Mouse (Mus musculus) lung, embryonic 16.5 days (tissue): ENCODE measurements around the gene Cenpx. TPM values are rescaled to one million over a fixed set of nuclear protein-coding genes. Genes with fewer than 3 reads are reported as not detected.
A peak's percentile ranks its signal among the peaks of the same experiment; 100 is the strongest.
"Not testable (repeated sequence)": the region's sequence is repeated elsewhere in the genome, so short reads cannot be mapped to it uniquely, and the experiment has no call there.

Experiments
- ATAC-seq: fragments of 200-750 bp; cut with Nextera tagmentation; 2 replicates; pipeline ENCODE4 v1.8.0; 2017; ENCODE audit warnings: low read depth, mild to moderate bottlenecking, moderate library complexity
- H3K27ac ChIP-seq: fragments of 300-500 bp; sonication (generic); 2 replicates; pipeline ENCODE4 v1.5.1; 2014; ENCODE audit warnings: mild to moderate bottlenecking, control low read depth, low read length
- H3K27me3 ChIP-seq: fragments of 300-500 bp; sonication (generic); 2 replicates; pipeline ENCODE4 v1.6.1; 2014; ENCODE audit warnings: low read depth, low read length, mixed read lengths; ENCODE audit not compliant: control insufficient read depth, insufficient read depth
- H3K36me3 ChIP-seq: fragments of 300-500 bp; sonication (generic); 2 replicates; pipeline ENCODE4 v1.6.1; 2014; ENCODE audit warnings: low read length; ENCODE audit not compliant: control insufficient read depth, insufficient read depth
- H3K4me1 ChIP-seq: fragments of 300-500 bp; sonication (generic); replicated peaks from 2 replicates; pipeline ENCODE4 v1.6.1; 2014; ENCODE audit warnings: low read length, mixed read lengths; ENCODE audit not compliant: control insufficient read depth, insufficient read depth
- H3K4me2 ChIP-seq: fragments of 300-500 bp; sonication (generic); 2 replicates; pipeline ENCODE4 v1.6.1; 2014; ENCODE audit warnings: low read depth, low read length, control low read depth
- H3K4me3 ChIP-seq: fragments of 300-500 bp; sonication (generic); 2 replicates; pipeline ENCODE4 v1.5.1; 2014; ENCODE audit warnings: mild to moderate bottlenecking, low read length, control low read depth
- H3K9ac ChIP-seq: fragments of 300-500 bp; sonication (generic); 2 replicates; pipeline ENCODE4 v1.6.1; 2014; ENCODE audit warnings: low read length, control low read depth
- H3K9me3 ChIP-seq: fragments of 300-500 bp; sonication (generic); 2 replicates; pipeline ENCODE4 v1.6.1; 2016; ENCODE audit warnings: low read length; ENCODE audit not compliant: control insufficient read depth
- WGBS: fragments of 180-500 bp; shearing (Covaris S2); extraction: QIAGEN DNeasy Blood & Tissue Kit; methylation state at CpG from one replicate; pipeline ENCODE4 v1.1.7; 2014; 5-methylcytosine and 5-hydroxymethylcytosine counted together
- polyA plus RNA-seq: library from polyadenylated mRNA; unstranded; fragments of >200 nt; fragmentation: Nextera tagmentation; extraction: Ambion mirVana; gene quantifications from 2 replicates; pipeline ENCODE4 v1.2.1, GENCODE M21; 2015

Gene Cenpx
- polyA plus RNA-seq, 1 experiment from 2014 or later: 170 TPM

DNA sequence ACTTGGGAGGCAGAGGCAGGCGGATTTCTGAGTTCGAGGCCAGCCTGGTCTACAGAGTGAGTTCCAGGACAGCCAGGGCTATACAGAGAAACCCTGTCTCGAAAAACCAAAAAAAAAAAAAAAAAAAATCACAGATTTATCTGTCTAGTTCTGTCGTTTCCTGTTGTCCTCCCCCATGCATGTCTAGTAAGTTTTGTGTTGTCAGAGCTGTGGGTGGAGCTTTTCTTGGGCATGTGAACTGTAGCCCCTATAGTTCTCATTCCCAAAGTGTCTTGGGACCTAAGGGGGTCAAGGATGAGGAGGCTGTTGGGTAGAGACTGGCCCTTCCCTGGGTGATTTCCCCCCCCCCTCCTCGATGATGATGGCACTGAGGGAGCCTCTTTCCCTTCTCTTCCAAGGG is 37.7 kb downstream of the Cenpx start:
- WGBS: 68% methylated on average over 4 of the region's 5 CpGs
- H3K27me3 ChIP-seq, H3K4me3 ChIP-seq, H3K9ac ChIP-seq, H3K9me3 ChIP-seq, H3K27ac ChIP-seq, H3K4me1 ChIP-seq, H3K4me2 ChIP-seq, ATAC-seq: not testable (repeated sequence)
- peaks cover 14% of the 10 kb centered on the region for H3K36me3 ChIP-seq

DNA sequence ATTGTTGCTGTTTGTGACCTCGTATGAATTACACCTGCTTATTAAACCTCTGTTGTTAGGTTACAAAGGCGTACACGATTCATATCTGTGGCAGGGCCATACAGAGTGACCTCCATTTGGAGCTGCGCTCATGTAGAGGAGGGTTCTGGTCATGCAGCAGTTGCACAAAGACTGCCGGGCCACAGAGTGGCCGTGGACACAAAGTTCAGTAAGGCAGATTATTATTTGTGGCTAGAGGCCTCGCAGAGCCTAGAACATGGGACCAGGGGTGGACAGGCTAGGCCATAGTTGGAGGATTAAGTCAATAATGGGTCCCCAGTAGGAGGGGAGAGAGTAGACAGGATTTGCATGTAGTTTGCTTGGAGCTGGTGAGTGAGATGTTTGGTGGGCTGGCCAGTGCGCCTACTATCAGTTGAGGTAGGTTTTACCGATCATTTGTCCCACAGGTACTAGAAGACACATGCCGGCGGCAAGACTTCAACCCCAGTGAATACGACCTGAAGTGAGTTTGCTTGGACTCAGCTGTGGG is 39.9 kb downstream of the Cenpx start:
- H3K4me2 ChIP-seq: peak overlapping the region; percentile 66
- peak overlapping the region; percentile 85 for H3K27ac ChIP-seq
- peaks cover 9% of the 10 kb centered on the region for H3K4me1 ChIP-seq
- no peaks in the 10 kb centered on the region for H3K27me3 ChIP-seq
- H3K4me3 ChIP-seq: peak overlapping the region; percentile 74
- WGBS: 33% methylated on average over 12 of the region's 12 CpGs
- peak overlapping the region; percentile 76 for H3K9ac ChIP-seq
- H3K9me3 ChIP-seq: no peaks in the 10 kb centered on the region
- ATAC-seq: peak; percentile 5; the same call in 1 of the 2 replicates
- peaks cover 6% of the 10 kb centered on the region; the same call in 1 of the 2 replicates for H3K36me3 ChIP-seq

DNA sequence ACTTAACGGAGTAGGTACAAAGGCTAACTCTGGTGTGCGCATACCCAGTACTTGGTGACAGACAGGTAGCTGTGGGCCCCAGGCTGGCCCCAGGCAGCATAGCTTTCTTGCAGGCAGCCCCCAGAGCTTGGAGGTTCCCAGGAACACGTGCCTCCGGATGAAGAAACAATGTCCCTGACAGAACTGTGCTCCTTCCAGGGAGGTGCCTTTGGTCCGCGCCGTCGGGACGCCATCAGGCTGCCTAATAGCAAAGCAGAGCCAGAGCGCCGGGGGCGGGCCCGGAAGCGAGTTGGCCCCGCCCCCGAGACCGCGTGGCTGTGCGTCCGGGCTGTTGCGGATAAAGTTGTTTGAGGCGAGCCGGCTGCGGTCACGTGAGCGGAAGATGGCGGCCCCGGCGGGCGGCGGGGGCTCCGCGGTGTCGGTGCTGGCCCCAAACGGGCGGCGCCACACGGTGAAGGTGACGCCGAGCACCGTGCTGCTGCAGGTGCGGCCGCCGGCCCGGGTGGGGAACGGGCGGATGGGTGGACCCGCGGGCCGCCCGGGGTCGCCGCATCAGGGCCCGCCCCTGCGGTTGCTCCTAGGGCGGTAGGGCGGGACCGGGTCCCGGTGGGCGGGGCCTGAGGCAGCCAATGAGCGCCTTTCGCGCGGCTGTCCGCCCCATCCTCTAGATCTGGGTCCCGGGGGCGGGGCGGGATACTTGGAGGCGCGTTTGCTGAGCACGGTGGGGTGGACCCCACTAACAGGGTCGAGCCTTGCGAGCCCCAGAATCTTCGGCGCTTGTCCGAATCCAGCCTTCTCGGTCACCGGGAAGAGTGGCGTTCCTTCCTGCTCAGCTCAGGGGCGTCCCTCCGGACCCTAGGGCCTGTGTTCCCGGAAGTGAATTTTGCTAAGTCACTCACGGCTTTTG is 40.6 kb downstream of the Cenpx start, which contains the start of gene Aspscr1:
Aspscr1 (plus strand) TSS at position 287 of the 907 bp plus-strand sequence.
- Histone ChIP-seq H3K4me2 (peak within 1 kb of the TSS; percentile 66), H3K4me1 (peaks cover 9% of the 10 kb centered on the region), H3K4me3 (peak within 1 kb of the TSS; percentile 74), H3K36me3 (0 out of 2 replicates have a peak, but pooled peaks cover 3% of the 10 kb centered on the region), H3K27me3 (no peaks in the 10 kb centered on the region), H3K9ac (peak within 1 kb of the TSS; percentile 76), H3K27ac (peak within 1 kb of the TSS; percentile 85), H3K9me3 (no peaks in the 10 kb centered on the region)
- ATAC-seq: peak; percentile 99
- WGBS: under 1% methylated on average over 68 of the region's 83 CpGs

DNA sequence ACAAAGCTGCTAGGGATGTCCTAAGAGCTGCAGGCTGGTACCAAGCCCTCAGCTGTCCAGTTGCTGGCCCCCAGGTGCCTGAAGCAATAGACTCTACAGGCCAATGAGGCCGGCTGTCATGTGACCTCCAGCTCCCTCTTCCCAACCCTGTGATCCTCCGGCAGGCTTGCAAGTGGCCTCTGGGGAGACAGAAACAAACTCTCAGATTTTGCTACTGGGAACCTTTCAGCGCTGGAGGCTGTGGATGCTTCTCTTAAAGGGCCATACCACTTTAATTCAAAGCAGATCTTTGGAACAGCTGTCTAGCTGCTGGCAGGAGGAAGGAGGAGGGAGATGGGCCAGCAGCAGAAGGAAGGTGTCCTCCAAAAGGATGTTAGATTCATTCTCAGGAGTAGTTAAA is 46.9 kb downstream of the Cenpx start:
- Histone ChIP-seq H3K9me3 (no peaks in the 10 kb centered on the region), H3K36me3 (no peaks in the 10 kb centered on the region), H3K4me1 (no peaks in the 10 kb centered on the region; the same call in 1 of the 2 replicates), H3K4me2 (no peak overlapping the region), H3K27ac (no peak overlapping the region), H3K4me3 (no peak overlapping the region), H3K9ac (no peak overlapping the region), H3K27me3 (peaks cover 18% of the 10 kb centered on the region)
- no peak for ATAC-seq
- WGBS: 14% methylated on average over 3 of the region's 3 CpGs

DNA sequence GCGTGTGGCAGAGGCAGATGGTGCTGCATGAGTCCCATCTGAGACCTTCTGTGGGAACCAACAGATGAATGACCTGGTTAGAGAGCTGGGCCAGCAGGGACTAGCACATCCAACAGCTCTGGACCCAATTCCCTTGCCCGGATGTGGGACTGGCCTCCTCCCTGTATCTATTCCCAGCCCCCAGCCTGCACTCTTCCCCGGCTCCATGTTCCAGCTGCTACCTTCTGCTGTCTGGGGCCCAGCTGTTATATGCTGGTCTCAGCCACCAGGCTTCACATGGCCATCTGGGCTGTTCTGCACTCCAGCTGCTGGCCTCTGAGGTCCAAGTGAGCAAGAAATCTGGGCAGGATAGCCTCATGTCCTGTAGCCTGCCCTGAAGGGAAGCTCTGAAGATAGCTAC is 48.1 kb downstream of the Cenpx start:
- Histone ChIP-seq H3K9me3 (no peaks in the 10 kb centered on the region), H3K4me1 (peaks cover 5% of the 10 kb centered on the region), H3K36me3 (no peaks in the 10 kb centered on the region), H3K27ac (no peak overlapping the region), H3K9ac (no peak overlapping the region), H3K27me3 (peaks cover 30% of the 10 kb centered on the region), H3K4me3 (no peak overlapping the region), H3K4me2 (no peak overlapping the region)
- 57% methylated on average over 3 of the region's 3 CpGs for whole genome bisulfite sequencing
- peak; percentile 82 for ATAC-seq

DNA sequence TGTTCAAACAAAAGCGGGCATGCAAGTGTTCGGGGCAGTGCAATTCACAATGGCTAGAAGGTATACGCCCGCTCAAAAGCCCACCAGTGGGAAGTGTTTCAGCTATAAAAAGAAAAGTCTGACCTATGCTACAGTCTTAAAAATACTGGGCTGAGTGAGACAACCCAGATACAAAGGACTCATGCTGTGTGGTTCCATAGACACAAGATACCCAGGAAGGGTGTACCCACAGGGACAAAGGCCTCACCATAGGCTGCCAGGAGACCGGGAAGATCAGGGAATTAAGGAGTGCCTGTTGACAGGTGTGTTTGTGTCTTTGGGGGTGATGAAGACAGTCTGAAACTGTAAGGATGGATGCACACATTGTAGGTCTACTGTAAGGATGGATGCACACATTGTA is 49.8 kb downstream of the Cenpx start:
- no peaks in the 10 kb centered on the region for H3K9me3 ChIP-seq
- no peak overlapping the region for H3K27ac ChIP-seq
- peaks cover 17% of the 10 kb centered on the region for H3K4me1 ChIP-seq
- ATAC-seq: no peak
- H3K27me3 ChIP-seq: peaks cover 46% of the 10 kb centered on the region
- no peak overlapping the region for H3K4me3 ChIP-seq
- no peak overlapping the region for H3K9ac ChIP-seq
- H3K4me2 ChIP-seq: no peak overlapping the region
- H3K36me3 ChIP-seq: no peaks in the 10 kb centered on the region
- 83% methylated on average over 5 of the region's 5 CpGs for WGBS

DNA sequence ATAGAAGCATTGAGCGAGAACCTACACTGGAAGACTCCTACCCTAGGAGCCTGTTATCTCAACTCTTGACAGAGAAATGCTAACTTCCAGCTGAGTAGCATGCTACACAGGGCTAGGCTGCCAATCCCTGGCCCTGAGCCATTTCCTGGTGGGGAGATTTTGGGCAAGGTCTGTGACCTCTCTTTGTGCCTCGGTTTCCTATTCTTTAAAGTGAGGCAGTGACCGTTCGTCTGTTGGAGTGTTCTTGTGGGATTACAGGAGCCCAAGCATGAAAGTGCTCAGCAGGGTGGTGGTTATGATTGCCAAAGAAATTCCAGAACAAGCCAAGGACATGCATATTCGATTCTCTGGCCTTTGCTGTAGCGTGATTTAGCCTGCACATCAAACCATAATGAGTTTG is 50.8 kb downstream of the Cenpx start:
- no peak for ATAC-seq
- H3K27ac ChIP-seq: no peak overlapping the region
- H3K27me3 ChIP-seq: peaks cover 55% of the 10 kb centered on the region
- peaks cover 17% of the 10 kb centered on the region for H3K4me1 ChIP-seq
- no peaks in the 10 kb centered on the region for H3K36me3 ChIP-seq
- H3K9me3 ChIP-seq: no peaks in the 10 kb centered on the region
- no peak overlapping the region for H3K9ac ChIP-seq
- no peak overlapping the region for H3K4me2 ChIP-seq
- no peak overlapping the region for H3K4me3 ChIP-seq
- WGBS: 50% methylated on average over 6 of the region's 6 CpGs

DNA sequence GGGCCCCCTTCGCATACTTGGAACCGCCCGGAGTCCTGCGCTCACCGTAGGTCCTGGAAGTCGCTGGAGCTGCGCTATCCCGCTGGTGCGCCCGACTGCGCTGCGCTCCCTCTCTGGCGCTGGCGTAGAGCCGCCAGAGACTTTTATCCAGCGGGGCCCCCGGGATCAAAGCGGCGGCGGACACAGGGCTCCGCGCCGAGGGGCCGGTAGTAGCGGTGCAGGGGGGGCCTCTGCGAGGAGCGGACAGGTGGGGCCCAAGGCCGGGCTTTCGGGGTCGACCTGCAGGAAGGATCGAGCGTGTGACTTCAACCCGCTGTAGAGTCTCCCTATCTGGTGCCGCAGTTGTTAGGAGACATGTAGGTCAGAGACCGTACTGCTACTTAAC is 52.5 kb downstream of the Cenpx start, which contains the start of gene Notum:
Notum (minus strand) TSS at position 100 of the 385 bp plus-strand sequence.
- Histone ChIP-seq H3K4me1 (peaks cover 17% of the 10 kb centered on the region), H3K27ac (no peak within 1 kb of the TSS), H3K27me3 (peaks cover 66% of the 10 kb centered on the region), H3K9ac (peak within 1 kb of the TSS; percentile 58), H3K4me3 (peak within 1 kb of the TSS; percentile 52), H3K4me2 (peak within 1 kb of the TSS; percentile 80), H3K36me3 (no peaks in the 10 kb centered on the region), H3K9me3 (no peaks in the 10 kb centered on the region)
- ATAC-seq: peak; percentile 21; the same call in 1 of the 2 replicates
- under 1% methylated on average over 35 of the region's 35 CpGs for WGBS
